Comparison of ENCODE assay signal across 1 mouse cellular context in genomic region chr1:160963199-160963598, GRCm38 (mm10).
A peak's percentile ranks its signal among the peaks of the same experiment; 100 is the strongest.
TF ChIP-seq lines count a peak whose summit lies in the region.

No protein-coding gene starts in this region.

TF ChIP-seq in MEL, 35 proteins besides CTCF, POLR2A, EP300 and RAD21 (continued from another document):
- peak; percentile 96 for TF ChIP-seq RCOR1 (IDR thresholded peaks at IDR 0.05; ENCODE audit: low read depth, low read length)
- TF ChIP-seq HCFC1 (IDR thresholded peaks at IDR 0.05; ENCODE audit: low read depth, low read length), result no peak; the same call in 1 of the 2 replicates
- peak; percentile 61; the same call in 1 of the 2 replicates for TF ChIP-seq BHLHE40 (IDR thresholded peaks at IDR 0.05; ENCODE audit: borderline replicate concordance, low read depth, low read length)
- TF ChIP-seq ZMIZ1 (IDR thresholded peaks at IDR 0.05; ENCODE audit: low read depth, low read length), result no peak
- TF ChIP-seq ETS1 (IDR thresholded peaks at IDR 0.05; ENCODE audit: low read depth, low read length), result peak; percentile 98
- TF ChIP-seq MYC (IDR thresholded peaks at IDR 0.05; ENCODE audit: low read depth, low read length), result peak; percentile 80
- peak; percentile 55; the same call in 1 of the 2 replicates for TF ChIP-seq MYB (IDR thresholded peaks at IDR 0.05; ENCODE audit: low read depth, low read length)
